Mouse (Mus musculus): ENCODE measurements around the gene 9530068E07Rik.
"Not testable (repeated sequence)": the region's sequence is repeated elsewhere in the genome, so short reads cannot be mapped to it uniquely, and the experiment has no call there.

Gene 9530068E07Rik

GRCm38 (mm10) chr11:52374340-52374739 lies 21.9 kb upstream of the 9530068E07Rik start:
- DNase-seq (ENCODE audit: low read depth) = no peak

DNA sequence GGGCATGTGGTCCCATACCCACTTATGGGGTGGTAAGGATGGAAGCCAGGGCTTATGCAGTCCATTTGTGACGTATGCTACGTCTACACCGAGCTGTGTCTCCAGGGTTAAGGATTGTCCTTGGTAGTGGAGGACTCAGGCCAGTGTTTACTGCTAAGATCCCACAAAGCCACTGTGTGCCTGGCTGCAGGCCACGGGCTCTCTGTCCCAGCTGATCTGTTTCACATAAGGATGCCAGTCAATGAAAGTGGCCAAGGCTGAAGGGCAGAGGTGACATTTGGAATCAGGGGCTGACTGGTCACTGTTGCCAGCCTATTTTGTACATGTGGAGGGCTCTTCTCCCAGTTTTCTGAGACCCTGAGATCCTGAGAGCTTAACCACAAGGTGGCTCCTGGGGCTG lies 18.6 kb upstream of the 9530068E07Rik start:
- DNase-seq (ENCODE audit: low read depth) = no peak

GRCm38 (mm10) chr11:52379241-52379640 lies 17.0 kb upstream of the 9530068E07Rik start:
- DNase-seq (ENCODE audit: low read depth) = no peak

- DNase-seq (ENCODE audit: low read depth) = no peak
Observed at GRCm38 (mm10) chr11:52383741-52384140, 12.5 kb upstream of the 9530068E07Rik start.

- DNase-seq (ENCODE audit: low read depth) = no peak
Observed at GRCm38 (mm10) chr11:52384667-52385066, 11.6 kb upstream of the 9530068E07Rik start.

- no peak for DNase-seq (ENCODE audit: low read depth)
Observed at GRCm38 (mm10) chr11:52386892-52387291, 9.3 kb upstream of the 9530068E07Rik start.

GRCm38 (mm10) chr11:52388150-52388549 lies 8.1 kb upstream of the 9530068E07Rik start:
- no peak for DNase-seq (ENCODE audit: low read depth)

DNA sequence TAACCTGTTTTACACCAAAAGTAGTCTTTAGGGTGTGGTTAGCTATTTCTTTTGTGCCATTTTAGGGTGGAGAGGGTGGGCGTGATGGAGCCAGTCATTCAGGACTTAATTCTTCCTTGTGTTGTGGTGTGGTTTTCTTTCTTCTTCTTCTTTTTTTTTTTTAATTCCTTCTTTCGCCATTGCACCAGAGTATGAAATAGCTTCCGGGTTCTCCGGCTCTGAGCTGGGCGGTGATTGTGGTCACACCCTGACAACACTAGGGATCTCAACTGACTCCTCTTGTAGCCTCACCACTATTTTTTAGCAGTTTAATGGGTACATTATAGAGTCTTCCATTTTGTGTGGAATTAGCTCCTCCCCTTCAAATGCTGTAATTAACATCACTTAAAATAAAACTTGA lies 7.2 kb upstream of the 9530068E07Rik start:
- DNase-seq (ENCODE audit: low read depth) = not testable (repeated sequence)

DNA sequence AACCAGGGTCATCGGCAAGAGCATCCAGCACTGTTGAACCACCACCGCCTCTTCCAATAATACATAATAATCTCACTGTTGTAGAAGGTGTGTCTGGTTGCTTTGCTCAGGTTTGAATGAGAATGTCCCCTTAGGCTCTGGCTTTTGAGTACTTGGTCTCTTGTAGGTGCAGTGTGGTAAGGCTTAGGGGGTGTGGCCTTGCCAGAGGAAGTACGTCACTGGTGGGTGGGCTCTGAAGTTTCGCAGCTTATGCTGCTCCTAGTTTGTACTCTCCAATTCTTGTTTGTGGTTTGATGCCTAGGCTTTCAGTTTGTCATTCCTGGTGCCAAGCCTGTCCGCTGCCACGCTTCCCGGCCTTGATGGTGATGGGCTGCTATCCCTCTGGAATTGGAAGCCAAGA lies 6.3 kb upstream of the 9530068E07Rik start:
- no peak for DNase-seq (ENCODE audit: low read depth)

- no peak for DNase-seq (ENCODE audit: low read depth)
Observed at GRCm38 (mm10) chr11:52394494-52394893, 1.7 kb upstream of the 9530068E07Rik start.

- no peak for DNase-seq (ENCODE audit: low read depth)
Observed at GRCm38 (mm10) chr11:52395343-52395742, 885 bp upstream of the 9530068E07Rik start.

- peak; percentile 6 for DNase-seq (ENCODE audit: low read depth)
Observed at GRCm38 (mm10) chr11:52396597-52397188, 465 bp downstream of the 9530068E07Rik start.

DNA sequence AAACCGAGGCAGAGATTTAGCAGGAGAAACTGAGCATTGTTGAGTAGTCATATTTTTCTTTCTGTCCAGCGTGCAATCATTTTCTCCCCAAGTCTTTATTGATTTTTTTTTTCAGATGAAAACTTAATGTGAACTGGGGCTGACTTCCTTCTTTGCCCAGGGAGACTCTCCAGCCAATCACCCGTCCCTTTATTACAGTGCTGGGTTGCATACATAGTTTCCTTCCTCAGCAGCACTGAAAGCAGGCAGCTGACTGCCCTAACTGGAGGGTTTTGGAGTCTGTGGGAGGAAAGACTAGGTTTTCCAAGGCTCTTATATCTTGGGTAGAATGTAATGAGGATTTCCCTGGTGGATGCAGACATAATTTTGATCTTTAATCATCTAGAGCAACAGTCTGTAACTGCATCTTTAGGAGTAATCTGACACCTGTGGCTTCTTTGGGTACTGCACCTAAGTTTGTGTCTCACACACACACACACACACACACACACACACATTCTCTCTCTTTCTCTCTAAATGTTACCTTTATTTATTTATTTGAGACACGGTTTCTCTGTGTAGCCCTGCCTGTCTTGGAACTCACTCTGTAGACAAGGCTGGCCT lies 1.3 kb downstream of the 9530068E07Rik start:
- no peak for DNase-seq (ENCODE audit: low read depth)

DNA sequence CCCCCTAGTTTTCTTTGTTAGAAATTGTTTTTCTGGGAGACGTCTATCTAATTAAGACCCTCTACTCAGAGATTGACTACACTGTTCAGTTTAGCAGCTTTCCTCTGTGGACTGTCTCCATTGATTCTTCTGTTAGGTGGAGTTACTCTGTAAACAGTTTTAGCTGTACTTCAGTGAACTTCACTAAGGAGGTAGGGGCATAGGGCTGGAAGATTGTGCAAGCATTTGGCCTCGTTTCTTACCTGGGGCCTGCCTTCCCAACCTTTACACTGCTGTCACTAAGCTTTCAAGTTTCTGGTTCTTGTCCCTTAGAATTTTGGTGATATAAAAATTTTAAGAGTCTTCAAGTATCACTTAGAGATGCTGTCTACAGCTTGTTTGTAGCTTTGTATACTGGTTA lies 5.2 kb downstream of the 9530068E07Rik start:
- no peak for DNase-seq (ENCODE audit: low read depth)

GRCm38 (mm10) chr11:52402566-52402965 lies 6.3 kb downstream of the 9530068E07Rik start:
- no peak for DNase-seq (ENCODE audit: low read depth)

GRCm38 (mm10) chr11:52404209-52404608 lies 8.0 kb downstream of the 9530068E07Rik start:
- no peak for DNase-seq (ENCODE audit: low read depth)

DNA sequence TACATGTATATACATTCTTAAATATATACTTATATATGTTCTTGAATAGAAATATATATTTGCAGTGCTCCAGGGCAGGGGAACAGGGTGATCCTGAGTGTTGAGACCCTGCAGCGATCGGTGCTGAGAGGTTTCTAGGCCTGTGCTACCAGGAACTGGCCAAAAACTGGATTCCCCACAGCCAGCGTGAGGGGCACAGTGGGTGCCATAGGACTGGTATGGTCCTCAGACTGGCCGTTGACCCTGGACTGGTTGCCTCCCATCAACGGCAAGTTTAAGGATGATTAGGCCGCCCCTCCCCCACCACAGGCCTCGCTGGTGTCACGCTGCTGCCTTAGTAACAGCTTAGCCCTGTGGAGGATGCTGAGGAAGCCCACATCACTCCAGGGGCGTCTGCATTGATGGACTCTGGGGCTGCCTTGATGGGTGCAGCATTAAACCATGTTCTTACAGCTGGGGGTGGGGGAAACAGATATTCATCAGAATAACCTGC lies 9.0 kb downstream of the 9530068E07Rik start:
- no peak for DNase-seq (ENCODE audit: low read depth)

GRCm38 (mm10) chr11:52409316-52409715 lies 13.1 kb downstream of the 9530068E07Rik start:
- no peak for DNase-seq (ENCODE audit: low read depth)

GRCm38 (mm10) chr11:52418358-52418757 lies 22.1 kb downstream of the 9530068E07Rik start:
- peak; percentile 50 for DNase-seq (ENCODE audit: low read depth)

- no peak for DNase-seq (ENCODE audit: low read depth)
Observed at GRCm38 (mm10) chr11:52419246-52419645, 23.0 kb downstream of the 9530068E07Rik start.

GRCm38 (mm10) chr11:52419861-52420260 lies 23.6 kb downstream of the 9530068E07Rik start:
- DNase-seq (ENCODE audit: low read depth) = no peak

DNA sequence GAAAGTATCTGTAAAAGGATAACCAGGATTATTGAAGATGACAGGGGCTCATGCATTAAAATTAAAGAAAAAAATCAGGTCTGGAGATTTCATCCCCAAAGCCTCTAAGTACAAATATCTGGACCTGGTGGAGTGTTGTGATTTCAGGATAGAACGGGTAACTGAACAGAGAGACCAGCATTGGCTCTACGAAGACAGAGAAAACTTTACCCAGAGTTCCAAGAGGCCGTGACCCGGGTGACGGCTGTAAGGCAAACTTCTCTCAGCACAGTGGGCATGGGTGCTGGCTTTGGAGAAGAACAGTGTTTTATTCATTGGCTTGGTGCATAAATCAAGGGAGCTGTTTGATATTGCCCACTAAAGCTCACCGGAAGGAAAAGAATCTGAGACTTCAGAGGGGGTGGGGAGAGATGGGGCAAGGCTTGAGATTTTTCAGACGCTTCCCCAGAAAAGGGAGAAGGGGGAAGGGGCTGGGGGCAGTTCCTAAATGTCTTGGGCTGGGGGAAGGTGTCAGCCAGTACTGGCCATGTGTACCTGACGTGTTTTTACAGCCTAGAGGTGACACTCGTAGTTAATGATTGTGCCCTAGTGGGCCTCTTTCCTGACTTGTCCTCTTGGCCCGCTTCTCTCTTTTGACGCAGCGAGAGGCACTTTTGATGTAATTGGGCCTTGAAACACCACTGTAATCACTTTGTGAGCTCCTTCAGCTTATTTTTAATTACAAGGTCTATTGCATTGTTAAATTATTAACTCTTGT lies 24.2 kb downstream of the 9530068E07Rik start:
- no peak for DNase-seq (ENCODE audit: low read depth)
